Mouse (Mus musculus) kidney, postnatal 4 days (tissue): Measurements from ENCODE around the gene Gm10382.
"Not testable (repeated sequence)": the region's sequence is repeated elsewhere in the genome, so short reads cannot be mapped to it uniquely, and the experiment has no call there.

Source experiments
- DNase-seq, 2 experiments: peaks; one replicate each; pipeline ENCODE4 v3.0.0; 2021; ENCODE audit warnings: mixed read lengths in 2 of 2

Gene Gm10382

GRCm38 (mm10) chr5:125370950-125371693 is 18.0 kb upstream of the Gm10382 start:
- no peak for DNase-seq

GRCm38 (mm10) chr5:125372027-125372426 is 17.1 kb upstream of the Gm10382 start:
- no peak for DNase-seq

- no peak for DNase-seq
Observed at GRCm38 (mm10) chr5:125375871-125376270, 13.3 kb upstream of the Gm10382 start.

- no peak for DNase-seq
Observed at GRCm38 (mm10) chr5:125377214-125377613, 11.9 kb upstream of the Gm10382 start.

- DNase-seq = no peak
Observed at GRCm38 (mm10) chr5:125378919-125379318, 10.2 kb upstream of the Gm10382 start.

GRCm38 (mm10) chr5:125381954-125382672 is 7.0 kb upstream of the Gm10382 start:
- DNase-seq = no peak

GRCm38 (mm10) chr5:125382673-125383558 is 6.2 kb upstream of the Gm10382 start:
- DNase-seq = peak; percentile 67 to 78

- no peak for DNase-seq
Observed at GRCm38 (mm10) chr5:125383637-125384420, 5.3 kb upstream of the Gm10382 start.

- no peak for DNase-seq
Observed at GRCm38 (mm10) chr5:125384512-125385214, 4.5 kb upstream of the Gm10382 start.

GRCm38 (mm10) chr5:125385215-125385940 is 3.7 kb upstream of the Gm10382 start:
- no peak for DNase-seq

- DNase-seq = not testable (repeated sequence)
Observed at GRCm38 (mm10) chr5:125387295-125387694, 1.8 kb upstream of the Gm10382 start.

GRCm38 (mm10) chr5:125388358-125389092 is 597 bp upstream of the Gm10382 start:
- no peak for DNase-seq

GRCm38 (mm10) chr5:125389579-125390441 is 688 bp downstream of the Gm10382 start, which contains the start of gene Ubc:
Gene Ubc (minus strand): TSS chr5:125390202.
- DNase-seq = peak; percentile 90 to 93

- no peak for DNase-seq
Observed at GRCm38 (mm10) chr5:125390906-125391477, 1.9 kb downstream of the Gm10382 start.

- DNase-seq = peak; percentile 54 to 62
Observed at GRCm38 (mm10) chr5:125391609-125392008, 2.5 kb downstream of the Gm10382 start.

- not testable (repeated sequence) for DNase-seq
Observed at GRCm38 (mm10) chr5:125392176-125392575, 3.1 kb downstream of the Gm10382 start.

GRCm38 (mm10) chr5:125392618-125392976 is 3.5 kb downstream of the Gm10382 start:
- no peak for DNase-seq

GRCm38 (mm10) chr5:125392977-125393621 is 4.0 kb downstream of the Gm10382 start:
- DNase-seq = peak; percentile 97 to 98
